Mouse (Mus musculus) midbrain, embryonic 10.5 days (tissue): ENCODE data around the gene Atpaf1. TPM values are rescaled to one million over a fixed set of nuclear protein-coding genes. Genes with fewer than 3 reads are reported as not detected.
A peak's percentile ranks its signal among the peaks of the same experiment; 100 is the strongest.

Source experiments
- DNase-seq: peaks from one replicate; pipeline ENCODE4 v3.0.0-alpha.2; 2017; ENCODE audit warnings: low spot score
- H3K27ac ChIP-seq: fragments of 300-500 bp; sonication (generic); replicated peaks from 2 replicates; pipeline ENCODE4 v1.5.1; 2016; ENCODE audit warnings: mild to moderate bottlenecking
- H3K27me3 ChIP-seq: fragments of 300-500 bp; sonication (generic); 2 replicates; pipeline ENCODE4 v1.6.1; 2016; ENCODE audit warnings: low read depth, mild to moderate bottlenecking; ENCODE audit not compliant: poor library complexity, severe bottlenecking
- H3K36me3 ChIP-seq: fragments of 300-500 bp; sonication (generic); 2 replicates; pipeline ENCODE4 v1.6.1; 2016; ENCODE audit warnings: mild to moderate bottlenecking, moderate library complexity
- H3K4me1 ChIP-seq: fragments of 300-500 bp; sonication (generic); 2 replicates; pipeline ENCODE4 v1.6.1; 2016
- H3K4me3 ChIP-seq: fragments of 300-500 bp; sonication (generic); 2 replicates; pipeline ENCODE4 v1.5.1; 2016; ENCODE audit warnings: mild to moderate bottlenecking, moderate library complexity
- H3K9me3 ChIP-seq: fragments of 300-500 bp; sonication (generic); replicated peaks from 2 replicates; pipeline ENCODE4 v1.6.1; 2016; ENCODE audit warnings: mild to moderate bottlenecking
- WGBS: fragments of 180-500 bp; shearing (Covaris S2); methylation state at CpG from one replicate; pipeline ENCODE4 v1.1.7; 2016; 5-methylcytosine and 5-hydroxymethylcytosine counted together
- polyA plus RNA-seq: library from polyadenylated mRNA; unstranded; fragments of >200 nt; fragmentation: Nextera tagmentation; extraction: Ambion mirVana; gene quantifications from 2 replicates; pipeline ENCODE4 v1.2.1, GENCODE M21; 2016

The Atpaf1 gene
- 50.0 and 53.8 TPM in 2 replicates for polyA plus RNA-seq

- WGBS: under 1% methylated on average over 63 of the region's 69 CpGs
- Histone ChIP-seq H3K4me3 (peak within 1 kb of the TSS; percentile 83), H3K27ac (peak within 1 kb of the TSS; percentile 91), H3K27me3 (no peaks in the 10 kb centered on the region; the same call in 1 of the 2 replicates), H3K36me3 (peaks cover 21% of the 10 kb centered on the region), H3K4me1 (peaks cover 19% of the 10 kb centered on the region), H3K9me3 (no peaks in the 10 kb centered on the region)
- peak; percentile 78 for DNase-seq
Measured at GRCm38 (mm10) chr4:115784769-115785510, at the start of gene Atpaf1. TSS of gene Atpaf1 (plus strand) at chr4:115784812.

- WGBS: 75% methylated on average over 4 of the region's 4 CpGs
- H3K4me1 ChIP-seq: peaks cover 20% of the 10 kb centered on the region
- no peak overlapping the region for H3K27ac ChIP-seq
- no peaks in the 10 kb centered on the region for H3K9me3 ChIP-seq
- no peak overlapping the region for H3K4me3 ChIP-seq
- DNase-seq: no peak
- H3K27me3 ChIP-seq: peaks cover 7% of the 10 kb centered on the region; the same call in 1 of the 2 replicates
- peaks cover 3% of the 10 kb centered on the region; the same call in 1 of the 2 replicates for H3K36me3 ChIP-seq
Measured at GRCm38 (mm10) chr4:115734867-115735266, 49.7 kb upstream of the Atpaf1 start.

GRCm38 (mm10) chr4:115737551-115738041, 47.0 kb upstream of the Atpaf1 start, which contains the start of gene Efcab14:
TSS of gene Efcab14 (plus strand) at chr4:115737744.
- H3K9me3 ChIP-seq: no peaks in the 10 kb centered on the region
- H3K27ac ChIP-seq: peak within 1 kb of the TSS; percentile 92
- WGBS: under 1% methylated on average over 45 of the region's 45 CpGs
- no peaks in the 10 kb centered on the region; the same call in 1 of the 2 replicates for H3K27me3 ChIP-seq
- H3K4me3 ChIP-seq: peak within 1 kb of the TSS; percentile 85
- peaks cover 30% of the 10 kb centered on the region for H3K36me3 ChIP-seq
- peaks cover 20% of the 10 kb centered on the region for H3K4me1 ChIP-seq
- peak; percentile 99 for DNase-seq

DNA sequence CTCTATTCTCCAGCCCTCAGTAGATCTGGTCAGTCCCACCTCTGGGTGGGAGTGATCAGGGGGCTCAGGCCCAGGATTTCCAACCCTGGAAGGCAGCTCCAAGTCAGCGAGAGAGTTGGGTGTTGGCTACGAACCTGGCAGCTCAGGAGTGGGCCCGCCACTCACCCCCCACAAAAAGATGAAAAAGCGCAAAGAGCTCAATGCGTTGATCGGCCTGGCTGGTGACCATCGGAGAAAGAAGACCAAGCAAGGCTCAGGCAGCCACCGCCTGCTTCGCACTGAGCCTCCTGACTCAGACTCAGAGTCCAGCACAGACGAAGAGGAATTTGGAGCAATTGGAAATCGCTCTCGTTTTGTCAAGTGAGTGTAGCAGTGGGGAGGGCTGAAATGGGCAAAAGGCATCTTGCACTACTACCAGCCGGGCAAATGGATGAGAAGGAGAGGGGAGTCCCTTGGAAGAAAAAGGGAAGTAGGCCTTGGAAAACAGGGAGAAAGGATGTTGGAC, 46.1 kb upstream of the Atpaf1 start:
- Histone ChIP-seq H3K4me1 (peaks cover 20% of the 10 kb centered on the region), H3K4me3 (peak overlapping the region; percentile 85), H3K36me3 (peaks cover 38% of the 10 kb centered on the region), H3K9me3 (no peaks in the 10 kb centered on the region), H3K27ac (peak overlapping the region; percentile 92; the same call in 1 of the 2 replicates), H3K27me3 (no peaks in the 10 kb centered on the region)
- 49% methylated on average over 13 of the region's 13 CpGs for WGBS
- DNase-seq: no peak

- no peak for DNase-seq
- Histone ChIP-seq H3K4me3 (no peak overlapping the region), H3K27ac (no peak overlapping the region), H3K4me1 (peaks cover 15% of the 10 kb centered on the region), H3K36me3 (peaks cover 64% of the 10 kb centered on the region), H3K9me3 (no peaks in the 10 kb centered on the region), H3K27me3 (no peaks in the 10 kb centered on the region)
Measured at GRCm38 (mm10) chr4:115742658-115743057, 42.0 kb upstream of the Atpaf1 start.

- Histone ChIP-seq H3K4me3 (no peak overlapping the region), H3K36me3 (peaks cover 68% of the 10 kb centered on the region), H3K4me1 (peaks cover 13% of the 10 kb centered on the region), H3K27me3 (no peaks in the 10 kb centered on the region), H3K27ac (no peak overlapping the region), H3K9me3 (no peaks in the 10 kb centered on the region)
- no peak for DNase-seq
- 89% methylated on average over 4 of the region's 4 CpGs for WGBS
Measured at GRCm38 (mm10) chr4:115743096-115743495, 41.5 kb upstream of the Atpaf1 start.

DNA sequence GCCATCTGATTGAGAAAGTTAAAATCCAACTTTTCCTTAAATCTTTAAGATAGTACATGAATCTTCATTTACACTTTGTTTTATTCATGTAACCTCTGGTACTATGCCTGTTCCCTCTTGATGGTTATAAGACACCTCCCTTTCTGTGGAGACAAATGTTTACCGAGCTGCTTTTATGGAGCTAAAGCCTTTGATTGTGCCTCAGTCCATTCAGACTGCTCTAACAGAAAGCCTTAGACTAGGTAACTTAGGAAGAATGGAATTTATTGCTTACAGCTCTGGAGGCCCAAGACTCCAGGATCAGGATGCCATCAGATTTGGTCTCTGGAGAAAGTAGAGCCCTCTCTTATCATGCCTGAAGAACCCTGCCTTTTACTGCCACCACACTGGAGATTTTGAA, 36.4 kb upstream of the Atpaf1 start:
- 65% methylated on average over 1 of the region's 1 CpGs for WGBS
- no peaks in the 10 kb centered on the region for H3K4me1 ChIP-seq

DNA sequence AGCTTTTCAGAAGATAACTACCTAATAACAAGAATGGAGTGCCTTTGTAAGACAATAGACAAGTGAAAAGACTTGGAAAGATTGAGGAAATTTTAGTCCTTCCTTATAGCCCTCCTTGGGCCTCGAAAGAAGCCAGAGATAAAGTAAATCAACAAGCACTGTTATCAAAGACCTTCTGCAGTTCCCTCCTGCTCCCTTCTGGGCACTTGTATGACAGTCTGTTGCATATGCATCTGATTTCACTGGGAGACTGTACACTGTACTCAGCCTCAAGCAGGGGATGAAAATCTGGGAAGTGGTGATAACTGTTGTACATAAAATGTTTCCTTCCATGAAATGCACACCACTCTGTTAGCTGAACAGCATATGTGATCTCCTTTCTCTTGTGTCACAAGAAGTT, 35.3 kb upstream of the Atpaf1 start:
- Histone ChIP-seq H3K4me1 (no peaks in the 10 kb centered on the region), H3K36me3 (peaks cover 66% of the 10 kb centered on the region), H3K4me3 (no peak overlapping the region), H3K27me3 (no peaks in the 10 kb centered on the region), H3K27ac (no peak overlapping the region), H3K9me3 (no peaks in the 10 kb centered on the region)
- WGBS: 82% methylated on average over 1 of the region's 1 CpGs
- no peak for DNase-seq

More for the DNA sequence above, 36.4 kb upstream of the Atpaf1 start:
- Histone ChIP-seq H3K9me3 (no peaks in the 10 kb centered on the region), H3K27me3 (no peaks in the 10 kb centered on the region), H3K4me3 (no peak overlapping the region), H3K27ac (no peak overlapping the region), H3K36me3 (peaks cover 65% of the 10 kb centered on the region)
- DNase-seq: no peak

DNA sequence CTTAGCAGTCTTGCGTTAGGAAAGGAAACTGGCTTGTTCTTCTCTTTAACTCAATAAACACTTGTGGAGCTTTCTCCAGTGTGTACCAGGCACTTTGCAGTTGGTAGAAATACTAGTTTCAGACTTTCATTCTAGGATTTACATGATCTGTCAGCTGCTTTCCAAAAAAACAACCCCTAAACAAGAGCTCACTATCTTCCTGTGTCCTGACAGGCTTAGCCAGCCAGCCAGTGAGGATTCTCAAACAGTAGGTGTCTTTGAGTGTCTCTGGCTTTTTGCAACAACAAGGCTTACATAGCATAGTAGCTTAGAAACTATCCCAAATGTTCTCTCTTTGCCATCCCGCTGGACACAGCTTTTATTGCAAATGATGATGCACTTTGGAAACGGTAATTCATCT, 30.5 kb upstream of the Atpaf1 start:
- 92% methylated on average over 3 of the region's 3 CpGs for WGBS
- no peaks in the 10 kb centered on the region for H3K4me1 ChIP-seq
- H3K4me3 ChIP-seq: no peak overlapping the region
- H3K36me3 ChIP-seq: peaks cover 72% of the 10 kb centered on the region
- no peak overlapping the region for H3K27ac ChIP-seq
- H3K27me3 ChIP-seq: no peaks in the 10 kb centered on the region
- DNase-seq: no peak
- no peaks in the 10 kb centered on the region for H3K9me3 ChIP-seq

- peaks cover 72% of the 10 kb centered on the region for H3K36me3 ChIP-seq
- no peak overlapping the region for H3K4me3 ChIP-seq
- WGBS: 93% methylated on average over 1 of the region's 1 CpGs
- H3K4me1 ChIP-seq: no peaks in the 10 kb centered on the region
- no peak for DNase-seq
- no peak overlapping the region for H3K27ac ChIP-seq
- no peaks in the 10 kb centered on the region for H3K27me3 ChIP-seq
- no peaks in the 10 kb centered on the region for H3K9me3 ChIP-seq
Measured at GRCm38 (mm10) chr4:115754851-115755250, 29.8 kb upstream of the Atpaf1 start.

GRCm38 (mm10) chr4:115761206-115761605, 23.4 kb upstream of the Atpaf1 start:
- H3K36me3 ChIP-seq: peaks cover 92% of the 10 kb centered on the region
- no peak overlapping the region for H3K4me3 ChIP-seq
- H3K27ac ChIP-seq: no peak overlapping the region
- no peak for DNase-seq
- H3K27me3 ChIP-seq: no peaks in the 10 kb centered on the region
- H3K9me3 ChIP-seq: no peaks in the 10 kb centered on the region
- 79% methylated on average over 3 of the region's 3 CpGs for WGBS
- no peaks in the 10 kb centered on the region for H3K4me1 ChIP-seq

GRCm38 (mm10) chr4:115764581-115764980, 20.0 kb upstream of the Atpaf1 start:
- WGBS: 94% methylated on average over 11 of the region's 11 CpGs
- Histone ChIP-seq H3K9me3 (no peaks in the 10 kb centered on the region), H3K27me3 (no peaks in the 10 kb centered on the region), H3K36me3 (peaks cover 95% of the 10 kb centered on the region), H3K27ac (no peak overlapping the region), H3K4me3 (no peak overlapping the region), H3K4me1 (no peaks in the 10 kb centered on the region)
- DNase-seq: no peak
